Mouse (Mus musculus): Measurements from ENCODE around the gene D8Ertd738e. TPM values are rescaled to one million over a fixed set of nuclear protein-coding genes. Genes with fewer than 3 reads are reported as not detected.

The D8Ertd738e gene
- total RNA-seq, 1 experiment from 2014 or later, result 130 TPM

- no peak for ATAC-seq (ENCODE audit: extremely low read depth, insufficient number of reproducible peaks, low FRiP score, poor library complexity, severe bottlenecking)
Observed at GRCm38 (mm10) chr8:84237542-84238229, 11.8 kb downstream of the D8Ertd738e start.

DNA sequence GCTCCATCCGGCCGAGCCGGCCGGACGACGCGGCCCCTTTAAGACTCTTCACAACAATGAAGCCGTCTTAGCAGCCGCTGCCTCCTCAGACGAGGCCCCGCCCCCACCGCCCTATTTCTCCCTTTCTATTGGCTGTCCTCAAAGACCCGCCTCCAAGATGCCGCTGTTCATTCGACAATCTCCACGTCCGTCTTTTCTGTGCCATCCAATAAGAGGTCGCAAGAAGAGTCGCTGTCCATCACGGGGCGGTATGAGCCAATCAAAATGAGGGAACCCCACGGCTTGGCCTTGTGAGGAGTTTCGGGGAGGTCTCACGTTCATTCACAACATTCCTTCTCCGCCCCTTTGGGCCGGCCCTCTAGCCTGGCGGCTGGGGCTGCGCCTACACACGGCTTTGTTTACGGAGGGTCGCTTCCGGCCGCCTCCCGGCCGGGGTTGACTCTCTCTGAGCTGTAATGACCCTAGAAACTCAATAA is 12.5 kb downstream of the D8Ertd738e start, which contains the start of gene Zswim4:
Zswim4 (minus strand) TSS at position 58 of the 476 bp plus-strand sequence.
- peak; percentile 94 for ATAC-seq (ENCODE audit: extremely low read depth, insufficient number of reproducible peaks, low FRiP score, poor library complexity, severe bottlenecking)

GRCm38 (mm10) chr8:84236410-84236997 is 13.0 kb downstream of the D8Ertd738e start:
- ATAC-seq (ENCODE audit: extremely low read depth, insufficient number of reproducible peaks, low FRiP score, poor library complexity, severe bottlenecking), result no peak

- no peak for ATAC-seq (ENCODE audit: extremely low read depth, insufficient number of reproducible peaks, low FRiP score, poor library complexity, severe bottlenecking)
Observed at GRCm38 (mm10) chr8:84235746-84236409, 13.6 kb downstream of the D8Ertd738e start.

DNA sequence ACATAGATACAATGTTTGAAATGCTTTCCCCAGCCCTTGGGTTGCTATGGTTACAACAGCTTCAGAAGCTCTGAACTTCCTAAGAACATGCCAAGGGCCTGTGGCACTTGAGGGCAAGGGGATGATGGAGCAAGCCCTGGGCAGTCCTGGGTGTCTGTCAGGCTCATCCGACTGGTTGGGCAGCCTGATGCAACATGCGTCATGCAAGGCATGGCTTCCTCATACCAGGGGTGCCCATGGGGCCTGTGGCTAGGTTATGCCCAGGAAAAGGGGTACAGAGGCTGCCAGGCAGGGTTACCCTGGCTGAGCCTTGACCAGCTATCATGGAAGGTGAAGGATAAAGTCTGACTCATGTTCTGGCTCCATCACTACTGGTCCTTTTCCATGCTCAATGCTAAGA is 16.5 kb downstream of the D8Ertd738e start:
- ATAC-seq (ENCODE audit: extremely low read depth, insufficient number of reproducible peaks, low FRiP score, poor library complexity, severe bottlenecking), result peak; percentile 35

DNA sequence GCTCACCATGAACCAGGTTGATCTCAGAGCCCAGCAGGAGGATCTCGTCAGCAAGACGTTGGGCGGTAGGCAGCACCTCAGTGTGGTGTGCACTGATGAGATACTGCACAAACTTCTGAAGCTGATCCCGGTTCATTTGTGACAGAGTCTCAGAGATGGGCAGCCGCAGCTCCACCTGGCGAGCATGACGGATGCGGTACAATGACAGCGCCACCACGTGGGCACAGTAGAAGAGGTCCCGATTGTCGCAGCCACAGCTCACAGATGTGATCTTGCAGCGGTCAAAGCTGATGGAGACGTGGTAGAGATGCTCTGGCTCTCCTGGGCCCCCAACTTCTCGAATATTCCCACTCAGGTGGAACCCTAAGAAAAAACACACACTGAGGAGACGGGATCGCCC is 18.8 kb downstream of the D8Ertd738e start:
- no peak for ATAC-seq (ENCODE audit: extremely low read depth, insufficient number of reproducible peaks, low FRiP score, poor library complexity, severe bottlenecking)

DNA sequence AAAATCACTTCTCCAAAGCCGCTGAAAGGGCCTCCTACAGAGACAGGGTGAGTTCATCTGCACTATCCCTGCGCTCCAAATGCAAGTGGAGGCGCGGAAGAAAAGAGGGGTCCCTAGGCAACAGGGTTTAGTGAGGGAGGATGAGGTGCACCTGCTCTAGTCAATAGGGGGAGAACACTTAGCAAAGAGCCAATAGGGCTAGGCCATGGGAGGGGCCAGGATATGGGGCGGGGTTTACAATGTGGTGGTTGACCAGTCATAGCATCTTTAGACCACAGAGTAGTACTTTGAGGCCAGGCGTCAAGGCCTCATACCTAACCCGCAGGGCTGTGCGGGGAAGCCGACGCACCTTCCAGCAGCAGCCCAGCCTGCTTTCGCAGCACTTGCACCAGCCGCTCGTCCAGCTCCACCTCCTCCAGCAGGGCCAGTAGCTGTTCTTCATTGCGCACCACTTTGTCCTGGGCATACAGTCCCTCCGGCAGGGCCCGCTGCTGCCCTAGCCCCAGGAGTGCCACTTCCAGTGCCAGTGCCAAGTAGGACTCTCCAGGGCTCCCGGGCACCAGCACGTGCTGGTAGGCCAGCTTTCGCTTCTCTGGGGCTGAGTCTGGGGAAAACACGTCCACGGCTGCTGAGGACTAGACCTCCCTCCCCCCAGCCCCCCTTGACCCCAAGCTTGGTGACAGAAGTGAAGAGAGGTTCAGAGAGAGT is 26.0 kb downstream of the D8Ertd738e start:
- no peak for ATAC-seq (ENCODE audit: extremely low read depth, insufficient number of reproducible peaks, low FRiP score, poor library complexity, severe bottlenecking)

DNA sequence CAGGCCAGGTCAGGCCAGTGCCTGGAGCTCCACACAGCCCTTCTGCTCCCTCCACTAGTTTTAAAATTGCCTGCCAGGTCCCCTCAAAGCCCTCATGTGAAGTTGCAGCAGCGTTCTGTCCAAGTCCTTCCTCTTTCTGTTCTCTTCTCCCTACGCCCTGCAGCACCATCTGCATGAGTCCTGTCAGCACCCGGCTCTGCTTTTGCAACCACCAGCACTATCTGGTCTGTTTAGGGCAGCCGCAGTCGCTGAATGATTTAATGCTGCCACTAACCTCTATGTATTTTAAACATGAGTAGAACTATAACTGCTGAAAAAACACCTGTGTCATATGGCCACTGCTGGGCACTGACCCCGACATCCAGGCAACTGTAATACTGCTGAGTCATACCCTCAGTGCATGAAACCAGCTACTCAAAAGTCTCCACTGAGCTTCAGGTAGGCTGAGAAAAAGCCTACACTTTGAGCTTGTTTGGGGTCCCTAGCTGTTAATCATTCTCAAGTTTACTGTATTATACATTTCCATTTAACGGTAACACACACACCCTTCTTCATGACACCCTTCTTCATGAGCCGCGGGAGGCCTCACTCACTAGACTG is 26.9 kb downstream of the D8Ertd738e start:
- peak; percentile 38 for ATAC-seq (ENCODE audit: extremely low read depth, insufficient number of reproducible peaks, low FRiP score, poor library complexity, severe bottlenecking)

- peak; percentile 37 for ATAC-seq (ENCODE audit: extremely low read depth, insufficient number of reproducible peaks, low FRiP score, poor library complexity, severe bottlenecking)
Observed at GRCm38 (mm10) chr8:84220105-84220504, 29.4 kb downstream of the D8Ertd738e start.

- ATAC-seq (ENCODE audit: extremely low read depth, insufficient number of reproducible peaks, low FRiP score, poor library complexity, severe bottlenecking), result no peak
Observed at GRCm38 (mm10) chr8:84218143-84218542, 31.4 kb downstream of the D8Ertd738e start.

- no peak for ATAC-seq (ENCODE audit: extremely low read depth, insufficient number of reproducible peaks, low FRiP score, poor library complexity, severe bottlenecking)
Observed at GRCm38 (mm10) chr8:84217206-84217605, 32.3 kb downstream of the D8Ertd738e start.

- no peak for ATAC-seq (ENCODE audit: extremely low read depth, insufficient number of reproducible peaks, low FRiP score, poor library complexity, severe bottlenecking)
Observed at GRCm38 (mm10) chr8:84213277-84213676, 36.2 kb downstream of the D8Ertd738e start.

- ATAC-seq (ENCODE audit: extremely low read depth, insufficient number of reproducible peaks, low FRiP score, poor library complexity, severe bottlenecking), result no peak
Observed at GRCm38 (mm10) chr8:84211881-84212563, 37.5 kb downstream of the D8Ertd738e start.

GRCm38 (mm10) chr8:84211202-84211601 is 38.3 kb downstream of the D8Ertd738e start:
- ATAC-seq (ENCODE audit: extremely low read depth, insufficient number of reproducible peaks, low FRiP score, poor library complexity, severe bottlenecking), result no peak

- ATAC-seq (ENCODE audit: extremely low read depth, insufficient number of reproducible peaks, low FRiP score, poor library complexity, severe bottlenecking), result peak; percentile 40; the same call in 1 of the 2 replicates
Observed at GRCm38 (mm10) chr8:84210167-84210791, 39.2 kb downstream of the D8Ertd738e start.

DNA sequence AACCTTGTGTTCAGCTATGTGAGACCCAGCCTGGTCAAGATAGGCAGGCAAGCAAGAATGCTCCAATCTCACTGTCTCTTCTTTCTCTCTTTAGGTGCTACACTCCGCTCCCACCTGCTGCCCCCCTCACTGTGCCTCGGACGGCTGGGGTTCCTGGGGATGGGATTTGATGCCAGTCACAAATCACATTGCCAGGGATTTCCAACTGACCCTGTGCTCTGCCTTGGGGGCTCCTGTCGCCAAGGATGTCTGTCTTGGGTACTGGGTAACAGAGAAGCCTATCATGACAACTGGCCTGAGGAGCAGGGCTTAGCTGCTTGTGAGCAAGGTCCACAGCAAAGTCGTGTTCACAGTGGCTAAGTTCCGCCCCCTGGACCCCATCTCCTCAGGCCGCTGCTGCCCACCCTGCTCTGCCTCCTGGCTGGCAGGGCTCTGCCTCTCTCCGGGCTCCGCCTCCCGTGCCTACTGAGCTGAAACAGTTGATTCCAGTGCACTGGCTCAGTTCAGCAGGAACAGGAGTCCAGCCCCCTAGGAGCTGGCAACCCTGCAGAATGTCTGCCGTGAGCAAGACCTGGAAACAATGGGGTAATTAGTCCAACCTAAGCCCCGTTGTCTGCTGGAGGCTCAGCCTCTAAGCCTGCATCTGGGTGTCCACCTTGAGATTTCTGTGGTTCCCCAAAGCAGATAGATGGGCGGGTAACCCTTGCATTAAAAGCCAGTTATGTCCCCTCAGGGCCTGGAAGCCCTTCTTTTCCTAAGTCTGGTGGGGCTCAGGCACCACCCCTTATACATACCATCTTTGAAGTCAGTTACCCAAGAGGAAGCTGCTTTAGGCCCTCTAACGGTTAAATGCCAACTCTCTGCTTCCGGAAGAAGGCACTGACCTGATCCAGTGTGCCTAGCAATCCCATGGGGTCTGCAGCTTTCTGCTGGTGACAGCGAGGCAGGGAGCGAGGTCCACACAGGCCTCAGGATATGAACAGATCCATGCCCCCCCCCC is 40.8 kb downstream of the D8Ertd738e start:
- ATAC-seq (ENCODE audit: extremely low read depth, insufficient number of reproducible peaks, low FRiP score, poor library complexity, severe bottlenecking), result no peak

DNA sequence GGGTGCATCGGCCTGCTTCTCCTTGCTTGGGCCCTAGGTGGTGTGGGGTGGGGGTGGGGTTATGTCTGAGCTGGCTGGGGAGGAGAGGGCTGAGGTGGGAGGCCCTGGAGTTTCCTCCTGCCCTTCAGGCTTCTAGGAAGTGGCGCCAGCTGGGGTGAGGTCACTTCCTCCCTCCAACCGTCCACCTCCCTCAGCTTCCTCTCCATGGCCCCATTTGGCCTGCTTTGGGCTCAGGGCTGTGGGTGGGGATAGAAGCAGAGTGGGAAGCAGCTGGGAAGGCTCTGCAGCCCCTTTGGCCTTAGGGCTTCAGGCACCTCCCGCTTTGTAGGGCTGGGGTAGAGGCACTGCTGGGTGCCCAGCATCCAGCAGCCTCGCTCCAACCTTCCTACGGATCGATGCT is 41.7 kb downstream of the D8Ertd738e start:
- peak; percentile 39 for ATAC-seq (ENCODE audit: extremely low read depth, insufficient number of reproducible peaks, low FRiP score, poor library complexity, severe bottlenecking)

Data from neutrophil, adult 5-6 weeks (primary cell).